Mouse (Mus musculus) G1E (cell line): ENCODE results near the gene Napa. TPM values are rescaled to one million over a fixed set of nuclear protein-coding genes. Genes with fewer than 3 reads are reported as not detected.
A peak's percentile ranks its signal among the peaks of the same experiment; 100 is the strongest.

Experiments used
- ATAC-seq: 2 replicates; pipeline ENCODE4 v1.8.0; 2016; ENCODE audit warnings: mild to moderate bottlenecking; ENCODE audit not compliant: insufficient number of reproducible peaks, poor library complexity, low FRiP score, severe bottlenecking; ENCODE audit errors: extremely low read depth
- DNase-seq: peaks from one replicate; pipeline ENCODE4 v3.0.0; 2012; ENCODE audit warnings: low spot score
- H3K27me3 ChIP-seq: 2 replicates; pipeline ENCODE4 v1.6.1; 2012; ENCODE audit warnings: mild to moderate bottlenecking, low read length, inconsistent platforms; ENCODE audit not compliant: insufficient read depth
- H3K36me3 ChIP-seq: replicated peaks from 2 replicates; pipeline ENCODE3; 2012; ENCODE audit warnings: mild to moderate bottlenecking, inconsistent platforms
- H3K4me1 ChIP-seq: 2 replicates; pipeline ENCODE4 v1.6.1; 2012; ENCODE audit warnings: low read depth, low read length, inconsistent platforms, mixed read lengths; ENCODE audit not compliant: insufficient read depth
- H3K4me3 ChIP-seq: 2 replicates; pipeline ENCODE4 v1.5.1; 2012; ENCODE audit warnings: low read depth, mild to moderate bottlenecking, inconsistent platforms, low read length, moderate library complexity, mixed read lengths
- H3K9me3 ChIP-seq: replicated peaks from 2 replicates; pipeline ENCODE4 v1.6.1; 2012; ENCODE audit warnings: inconsistent platforms
- CTCF ChIP-seq: IDR thresholded peaks from 2 replicates; pipeline ENCODE4 v1.5.1; 2012; ENCODE audit warnings: low read depth, low read length, inconsistent platforms, mixed read lengths
- GATA1 ChIP-seq: IDR thresholded peaks from 2 replicates; pipeline ENCODE4 v1.6.1; 2012; ENCODE audit warnings: borderline replicate concordance, low read length, inconsistent platforms, mixed read lengths
- GATA2 ChIP-seq: IDR thresholded peaks from 2 replicates; pipeline ENCODE4 v1.6.1; 2012; ENCODE audit warnings: low read depth, low read length, inconsistent platforms, borderline replicate concordance
- POLR2AphosphoS5 ChIP-seq: IDR thresholded peaks from 2 replicates; pipeline ENCODE4 v1.6.1; 2012; ENCODE audit warnings: low read depth, low read length, inconsistent platforms; ENCODE audit not compliant: insufficient replicate concordance
- TAL1 ChIP-seq: conservative IDR thresholded peaks from 2 replicates; pipeline ENCODE4 v1.6.1; 2012; ENCODE audit warnings: low read depth, low read length, inconsistent platforms, mixed read lengths
- polyA plus RNA-seq: library from polyadenylated mRNA; stranded (reverse); fragments of >175 nt; gene quantifications from 2 replicates; pipeline ENCODE4 v1.2.3, GENCODE M21; 2012
- total RNA-seq, 2 experiments: library from RNA; stranded (forward) in 1 of 2; stranded (reverse) in 1 of 2; fragments of 200-1000 nt in 1 of 2; fragments of >200 nt in 1 of 2; fragmentation: Nextera tagmentation in 1 of 2; gene quantifications; 2 replicates each; pipeline ENCODE4 v1.2.3; 2014 to 2017

Gene Napa
- total and polyA plus RNA-seq, 3 experiments, result 73.6 to 156 (median 137) TPM

- ATAC-seq, result no peak
- no peak for TF ChIP-seq TAL1
- no peak for TF ChIP-seq GATA1
- TF ChIP-seq CTCF, result no peak
- no peak for TF ChIP-seq GATA2
- Histone ChIP-seq H3K9me3 (peaks cover 7% of the 10 kb centered on the region; the same call in 1 of the 2 replicates), H3K36me3 (no peaks in the 10 kb centered on the region), H3K4me1 (no peaks in the 10 kb centered on the region), H3K4me3 (no peak within 1 kb of the TSS), H3K27me3 (peaks cover 11% of the 10 kb centered on the region)
- no peak for DNase-seq
These were observed 36.8 kb upstream of the Napa start, which contains the start of gene Zfp541 for GRCm38 (mm10) chr7:16061219-16062098. Gene Zfp541, plus strand, starts transcription at chr7:16061814.

- H3K36me3 ChIP-seq, result no peaks in the 10 kb centered on the region
- TF ChIP-seq POLR2AphosphoS5 (no peak), CTCF (no peak)
- no peak for DNase-seq
- no peaks in the 10 kb centered on the region for H3K4me1 ChIP-seq
- no peak overlapping the region for H3K4me3 ChIP-seq
- ATAC-seq, result no peak
- H3K9me3 ChIP-seq, result peaks cover 7% of the 10 kb centered on the region; the same call in 1 of the 2 replicates
- H3K27me3 ChIP-seq, result peaks cover 9% of the 10 kb centered on the region
These were observed 36.2 kb upstream of the Napa start for GRCm38 (mm10) chr7:16062099-16062420.

GRCm38 (mm10) chr7:16063490-16063889 lies 34.8 kb upstream of the Napa start:
- H3K27me3 ChIP-seq, result no peaks in the 10 kb centered on the region
- ATAC-seq (no peak), DNase-seq (no peak)
- H3K4me1 ChIP-seq, result no peaks in the 10 kb centered on the region
- no peak overlapping the region for H3K4me3 ChIP-seq
- H3K36me3 ChIP-seq, result no peaks in the 10 kb centered on the region
- peak; percentile 58; the same call in 1 of the 2 replicates for TF ChIP-seq CTCF
- no peak for TF ChIP-seq POLR2AphosphoS5
- peaks cover 7% of the 10 kb centered on the region; the same call in 1 of the 2 replicates for H3K9me3 ChIP-seq

GRCm38 (mm10) chr7:16070846-16071245 lies 27.4 kb upstream of the Napa start:
- ATAC-seq, result no peak; the same call in 1 of the 2 replicates
- no peak overlapping the region for H3K4me3 ChIP-seq
- DNase-seq, result no peak
- TF ChIP-seq GATA1, result no peak
- no peak for TF ChIP-seq POLR2AphosphoS5
- no peak for TF ChIP-seq GATA2
- no peak for TF ChIP-seq TAL1
- TF ChIP-seq CTCF, result no peak
- no peaks in the 10 kb centered on the region for H3K36me3 ChIP-seq
- H3K27me3 ChIP-seq, result peaks cover 11% of the 10 kb centered on the region
- H3K4me1 ChIP-seq, result peaks cover 2% of the 10 kb centered on the region; the same call in 1 of the 2 replicates
- no peaks in the 10 kb centered on the region for H3K9me3 ChIP-seq

GRCm38 (mm10) chr7:16071906-16072305 lies 26.4 kb upstream of the Napa start:
- ATAC-seq (no peak), DNase-seq (no peak)
- Histone ChIP-seq H3K4me1 (peaks cover 2% of the 10 kb centered on the region; the same call in 1 of the 2 replicates), H3K36me3 (no peaks in the 10 kb centered on the region), H3K27me3 (peaks cover 18% of the 10 kb centered on the region), H3K9me3 (no peaks in the 10 kb centered on the region), H3K4me3 (no peak overlapping the region)
- TF ChIP-seq CTCF, result no peak
- no peak for TF ChIP-seq TAL1
- TF ChIP-seq GATA2, result no peak

GRCm38 (mm10) chr7:16079947-16080346 lies 18.3 kb upstream of the Napa start:
- no peaks in the 10 kb centered on the region for H3K9me3 ChIP-seq
- ATAC-seq, result no peak

More at GRCm38 (mm10) chr7:16079947-16080346, 18.3 kb upstream of the Napa start:
- TF ChIP-seq TAL1 (no peak), GATA1 (no peak), POLR2AphosphoS5 (no peak), GATA2 (no peak), CTCF (no peak)
- Histone ChIP-seq H3K27me3 (peaks cover 40% of the 10 kb centered on the region), H3K36me3 (no peaks in the 10 kb centered on the region), H3K4me3 (no peak overlapping the region), H3K4me1 (no peaks in the 10 kb centered on the region; the same call in 1 of the 2 replicates)
- DNase-seq, result no peak
